Mouse (Mus musculus) neural tube, embryonic 14.5 days (tissue): ENCODE data around the gene Hist1h4f. TPM values are rescaled to one million over a fixed set of nuclear protein-coding genes. Genes with fewer than 3 reads are reported as not detected.

ENCODE experiments used
- microRNA-seq: library from miRNA; unstranded; fragments of <30 nt; microRNA quantifications from one replicate; pipeline ENCODE4, GENCODE M21; 2016
- polyA plus RNA-seq: library from polyadenylated mRNA; unstranded; fragments of >200 nt; fragmentation: Nextera tagmentation; extraction: Ambion mirVana; gene quantifications from 2 replicates; pipeline ENCODE4 v1.2.1, GENCODE M21; 2014

The Hist1h4f gene
- polyA plus RNA-seq, 1 experiment from 2014 or later, result not detected

Small RNAs within 50 kb of the gene (microRNA-seq; reads per million reads assigned to microRNA genes)
- gene Gm44297 (not detected), gene Gm44359 (not detected), gene Gm44394 (not detected), gene n-TStga1 (not detected)

Other genes starting within 250 kb of the Hist1h4f start
- 51.9 and 59.8 TPM in 2 replicates for gene Zfp322a, start 182.4 kb downstream of the Hist1h4f start, polyA plus RNA-seq
- gene Abt1, start 127.8 kb downstream of the Hist1h4f start, polyA plus RNA-seq, result 8.8 and 9.5 TPM in 2 replicates
- 0.17 TPM in 1 of 2 replicates, not detected in the other for gene Btn1a1, start 85.7 kb downstream of the Hist1h4f start, polyA plus RNA-seq
- not detected in 2 replicates for gene Btn2a2, start 62.8 kb downstream of the Hist1h4f start, polyA plus RNA-seq
- gene Hist1h4h, start 20.6 kb downstream of the Hist1h4f start, polyA plus RNA-seq, result 1.7 and 2.1 TPM in 2 replicates
- gene Hist1h2af, start 17.7 kb downstream of the Hist1h4f start, polyA plus RNA-seq, result not detected in 2 replicates
- 0.72 TPM in 1 of 2 replicates, not detected in the other for gene Hist1h3g, start 16.2 kb downstream of the Hist1h4f start, polyA plus RNA-seq
- 0.33 TPM in 1 of 2 replicates, not detected in the other for gene Hist1h2bh, start 8.3 kb downstream of the Hist1h4f start, polyA plus RNA-seq
- 0.52 TPM in 1 of 2 replicates, not detected in the other for gene Hist1h3f, start 7.6 kb downstream of the Hist1h4f start, polyA plus RNA-seq
- 0.07 and 0.13 TPM in 2 replicates for gene Hist1h1d, start 1.6 kb upstream of the Hist1h4f start, polyA plus RNA-seq
- 1.9 and 2.4 TPM in 2 replicates for gene Hist1h3e, start 10.7 kb upstream of the Hist1h4f start, polyA plus RNA-seq
- 11.7 and 12.9 TPM in 2 replicates for gene Hist1h2ae, start 19.6 kb upstream of the Hist1h4f start, polyA plus RNA-seq
- gene Hist1h2bg, start 19.7 kb upstream of the Hist1h4f start, polyA plus RNA-seq, result 0.75 and 1.1 TPM in 2 replicates
- gene Hist1h2bf, start 22.5 kb upstream of the Hist1h4f start, polyA plus RNA-seq, result 0.94 TPM in 1 of 2 replicates, not detected in the other
- 1.1 TPM in 1 of 2 replicates, not detected in the other for gene Hist1h2ad, start 22.7 kb upstream of the Hist1h4f start, polyA plus RNA-seq
- gene Hist1h3d, start 24.1 kb upstream of the Hist1h4f start, polyA plus RNA-seq, result 0.50 and 1.1 TPM in 2 replicates
- 23.6 and 25.2 TPM in 2 replicates for gene Hist1h4d, start 29.9 kb upstream of the Hist1h4f start, polyA plus RNA-seq
- 1.1 and 1.3 TPM in 2 replicates for gene Hist1h2be, start 69.5 kb upstream of the Hist1h4f start, polyA plus RNA-seq
- gene Hist1h1e, start 70.9 kb upstream of the Hist1h4f start, polyA plus RNA-seq, result 3.3 and 4.3 TPM in 2 replicates
- gene Hist1h2ac, start 132.3 kb upstream of the Hist1h4f start, polyA plus RNA-seq, result 0.17 and 0.41 TPM in 2 replicates
- 11.6 and 20.8 TPM in 2 replicates for gene Hist1h2bc, start 132.6 kb upstream of the Hist1h4f start, polyA plus RNA-seq
- gene Hist1h1t, start 144.2 kb upstream of the Hist1h4f start, polyA plus RNA-seq, result not detected in 2 replicates
- 2.1 and 3.5 TPM in 2 replicates for gene Hist1h4c, start 146.8 kb upstream of the Hist1h4f start, polyA plus RNA-seq
- gene Hfe, start 159.2 kb upstream of the Hist1h4f start, polyA plus RNA-seq, result 2.4 and 4.7 TPM in 2 replicates
- 5.3 and 8.4 TPM in 2 replicates for gene Hist1h1c, start 187.2 kb upstream of the Hist1h4f start, polyA plus RNA-seq
- not detected in 2 replicates for gene Hist1h3c, start 194.0 kb upstream of the Hist1h4f start, polyA plus RNA-seq
- not detected in 2 replicates for gene Hist1h2bb, start 195.1 kb upstream of the Hist1h4f start, polyA plus RNA-seq
- 3.5 and 4.0 TPM in 2 replicates for gene Hist1h2ab, start 199.5 kb upstream of the Hist1h4f start, polyA plus RNA-seq
- 0.51 and 1.3 TPM in 2 replicates for gene Hist1h3b, start 200.6 kb upstream of the Hist1h4f start, polyA plus RNA-seq
- gene Hist1h4b, start 205.4 kb upstream of the Hist1h4f start, polyA plus RNA-seq, result 1.8 TPM in 1 of 2 replicates, not detected in the other
- gene Hist1h4a, start 209.6 kb upstream of the Hist1h4f start, polyA plus RNA-seq, result not detected in 2 replicates
- 0.75 and 1.2 TPM in 2 replicates for gene Hist1h3a, start 210.7 kb upstream of the Hist1h4f start, polyA plus RNA-seq
- gene Hist1h1a, start 212.0 kb upstream of the Hist1h4f start, polyA plus RNA-seq, result not detected in 2 replicates
- gene Trim38, start 218.3 kb upstream of the Hist1h4f start, polyA plus RNA-seq, result not detected in 2 replicates